In genomic region chr12:25114426-25114825, GRCm38 (mm10) we compare ENCODE assay signal across 14 mouse cellular contexts. TPM values are rescaled to one million over a fixed set of nuclear protein-coding genes. Genes with fewer than 3 reads are reported as not detected.
A peak's percentile ranks its signal among the peaks of the same experiment; 100 is the strongest.
DNase-seq lines count a peak whose midpoint lies in the region.
"Had no signal": no experiment of that assay in that cellular context is flagged by ENCODE, and none has a peak within 500 bp of the region (broad histone marks: within the 10 kb centered on the region; RNA-seq: fewer than 3 reads in every experiment).

No protein-coding gene starts in this region.

- DNase-seq in adrenal gland, adult 2 months, result peak; percentile 65
- no peak for DNase-seq in adrenal gland, adult 8-10 months
- DNase-seq in adrenal gland, postnatal 14 days, result peak; percentile 46
- no peak for DNase-seq in adrenal gland, adult 18-20 months (ENCODE audit: low spot score in 2 of 2)
- peak; percentile 46 to 51 for DNase-seq in adrenal gland, postnatal 36 days
- no peak for DNase-seq in c-Kit-positive CD71-positive TER-119-positive erythroid progenitor cells, embryonic 14.5 days (ENCODE audit: low spot score)
- DNase-seq: cerebellum, adult 11 months; cerebellum, adult 18-20 months; cerebellum, adult 8-10 months; cerebellum, adult 9-11 months; cerebellum, postnatal 14 days; cerebellum, postnatal 36 days; embryo, embryonic 11 days had no signal

RNA-seq across cellular contexts. Expression of gene Id2, which starts 17.5 kb away (rescaled TPM):
- 100 to 1,000 TPM; 314 to 605 TPM for total RNA-seq in adrenal gland, adult 2 months (2021)
- polyA plus RNA-seq in adrenal gland, adult 2 months (2012; rRNA removed), result 408 and 447 TPM in 2 replicates
- 100 to 1,000 TPM; 302 to 463 (median 440) TPM for total RNA-seq in adrenal gland, adult 8-10 months (2022)
- total RNA-seq in adrenal gland, postnatal 14 days (2021), result 359 and 395 TPM in 2 replicates
- total RNA-seq in adrenal gland, adult 18-20 months (2021), result 100 to 1,000 TPM; 404 to 543 TPM
- 100 to 1,000 TPM; 247 to 491 TPM for total RNA-seq in adrenal gland, postnatal 36 days (2021)
- polyA plus RNA-seq: erythroblast, embryonic 14.5 days had no signal

Comparison
In these comparisons a context has a peak if more than half of its experiments do, and no peak if none do; other contexts are left out.
1. DNase-seq: peak in adrenal gland, adult 2 months (single experiment), adrenal gland, postnatal 14 days (single experiment) and adrenal gland, postnatal 36 days (2 of 2); none in adrenal gland, adult 8-10 months (single experiment), adrenal gland, adult 18-20 months (0 of 2) and c-Kit-positive CD71-positive TER-119-positive erythroid progenitor cells, embryonic 14.5 days (single experiment).